Mouse (Mus musculus) CD4-positive naive resting alpha-beta T cell, adult 76 days (primary cell): Measurements from ENCODE around the gene Pak1ip1. TPM values are rescaled to one million over a fixed set of nuclear protein-coding genes. Genes with fewer than 3 reads are reported as not detected.

Source experiments
- total RNA-seq: library from RNA; stranded (reverse); gene quantifications from one replicate; pipeline ENCODE4 v1.2.4, GENCODE M21; 2023

Gene Pak1ip1
- 73.7 TPM for total RNA-seq

GRCm38 (mm10) chr13:41000926-41001639 is at the start of gene Pak1ip1:
Gene Pak1ip1, plus strand, starts transcription at chr13:41001023.

GRCm38 (mm10) chr13:41015829-41016634 is 15.2 kb downstream of the Pak1ip1 start, which contains the start of gene Tmem14c:
Gene Tmem14c, plus strand, starts transcription at chr13:41016292.

Other genes starting within 250 kb of the Pak1ip1 start
- gene Gcnt2, start 141.3 kb upstream of the Pak1ip1 start, total RNA-seq: 1.3 TPM
- 31.9 TPM for gene Tmem14c, start 15.3 kb downstream of the Pak1ip1 start, total RNA-seq
- not detected for gene Mak, start 78.7 kb downstream of the Pak1ip1 start, total RNA-seq
- gene Gcm2, start 110.0 kb downstream of the Pak1ip1 start, total RNA-seq: not detected
- gene Sycp2l, start 113.3 kb downstream of the Pak1ip1 start, total RNA-seq: not detected
- gene Elovl2, start 219.4 kb downstream of the Pak1ip1 start, total RNA-seq: not detected
- gene Smim13, start 248.8 kb downstream of the Pak1ip1 start, total RNA-seq: 11.2 TPM